Mouse (Mus musculus) right cerebral cortex, adult 2 months (tissue): Measurements from ENCODE around the gene Mtmr2.

Experiments used
- DNase-seq, 2 experiments: peaks; one replicate each; pipeline ENCODE4 v3.0.0; 2021 to 2022; ENCODE audit warnings: low spot score in 2 of 2

Mtmr2 gene

DNA sequence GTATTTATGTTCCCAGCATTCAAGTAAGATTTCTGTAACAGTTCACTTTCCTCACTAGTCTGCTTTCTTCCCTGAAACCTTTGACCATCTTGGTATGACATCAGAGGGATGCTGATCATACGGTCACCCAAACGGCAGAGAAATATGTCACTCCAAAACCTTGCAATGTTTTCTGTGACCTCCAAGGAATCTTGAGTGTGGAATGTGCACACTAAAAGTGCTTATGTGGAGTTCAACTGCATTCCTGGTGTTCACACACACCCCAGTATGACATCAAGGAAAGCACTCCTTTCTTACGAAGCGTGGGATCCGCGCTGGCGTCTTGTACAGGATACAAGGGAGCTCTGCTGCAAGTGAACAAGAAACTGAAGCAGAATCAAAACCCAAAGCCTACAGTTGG, 58.6 kb downstream of the Mtmr2 start:
- DNase-seq, result no peak

DNA sequence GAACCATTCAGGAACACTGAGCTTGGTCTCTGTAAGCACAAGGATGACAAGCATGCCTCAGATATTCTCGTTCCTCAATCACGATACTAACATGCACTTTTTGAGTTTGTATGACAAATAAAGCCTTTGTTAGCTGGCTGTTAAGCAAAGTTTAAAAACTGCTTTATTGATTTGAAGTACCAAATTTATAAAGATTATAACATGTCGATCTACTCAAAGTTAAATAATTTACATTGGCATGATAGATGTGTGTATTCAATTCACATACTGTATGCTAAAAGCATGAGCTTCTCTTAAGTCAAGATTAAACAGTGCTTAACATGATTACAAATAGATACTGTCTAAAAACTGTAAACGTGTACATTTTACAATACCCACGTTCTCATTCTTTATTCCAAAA, 59.4 kb downstream of the Mtmr2 start:
- DNase-seq, result no peak

DNA sequence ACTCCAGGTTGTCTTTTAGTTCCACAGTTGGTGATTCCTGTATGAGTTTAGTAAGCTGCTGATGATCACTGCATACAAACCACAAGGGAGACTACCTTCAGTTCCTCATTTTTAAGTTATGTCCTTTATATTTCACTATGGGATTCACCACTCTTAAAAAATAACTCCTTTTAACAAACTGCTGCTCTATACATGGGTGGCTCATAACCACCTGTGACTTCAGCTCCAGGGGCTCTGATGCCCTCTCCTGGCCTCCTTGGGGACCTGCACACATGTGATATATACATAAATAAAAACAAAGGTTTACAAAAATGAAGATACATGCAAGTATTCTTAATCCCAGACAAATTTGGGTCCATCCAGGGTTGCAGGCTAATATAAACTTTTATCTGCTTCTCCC, 61.7 kb downstream of the Mtmr2 start:
- DNase-seq, result no peak

DNA sequence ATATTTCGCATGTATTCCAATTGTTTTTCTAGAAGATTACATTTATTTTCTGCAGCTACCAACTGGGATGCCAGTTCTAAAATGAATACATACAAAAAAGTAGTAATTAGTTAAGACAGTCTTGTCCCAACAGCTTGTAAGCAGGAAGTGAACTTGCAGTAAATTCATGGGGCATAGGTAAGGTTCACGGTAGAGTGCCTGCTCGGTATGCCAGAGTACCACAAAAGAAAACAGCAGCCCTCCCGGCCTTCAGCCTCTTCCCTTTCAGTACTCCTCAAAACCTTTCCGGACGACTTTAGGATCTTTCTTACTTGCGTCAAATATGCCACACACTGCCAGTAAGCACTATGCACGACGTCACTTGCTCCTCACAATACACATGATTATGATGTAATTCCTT, 70.2 kb downstream of the Mtmr2 start:
- no peak for DNase-seq

DNA sequence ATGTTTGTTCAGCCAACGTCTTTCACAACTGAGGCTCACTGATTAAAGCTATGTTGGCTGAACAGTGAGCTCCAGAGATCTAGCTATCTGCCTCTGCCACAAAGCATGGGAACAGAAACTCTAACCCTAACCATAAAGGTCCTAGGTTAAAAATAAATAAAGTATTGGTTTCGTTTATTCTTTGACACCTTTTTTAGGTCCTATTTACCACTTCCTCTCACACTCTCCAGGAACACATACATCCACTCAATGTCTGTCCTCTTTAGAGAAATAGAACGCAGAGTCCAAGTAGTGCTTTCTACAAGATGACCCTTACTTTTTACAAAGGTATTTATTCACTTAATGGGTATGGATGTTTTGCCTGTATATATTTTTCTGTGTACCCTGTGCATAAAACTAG, 72.6 kb downstream of the Mtmr2 start:
- DNase-seq, result no peak

DNA sequence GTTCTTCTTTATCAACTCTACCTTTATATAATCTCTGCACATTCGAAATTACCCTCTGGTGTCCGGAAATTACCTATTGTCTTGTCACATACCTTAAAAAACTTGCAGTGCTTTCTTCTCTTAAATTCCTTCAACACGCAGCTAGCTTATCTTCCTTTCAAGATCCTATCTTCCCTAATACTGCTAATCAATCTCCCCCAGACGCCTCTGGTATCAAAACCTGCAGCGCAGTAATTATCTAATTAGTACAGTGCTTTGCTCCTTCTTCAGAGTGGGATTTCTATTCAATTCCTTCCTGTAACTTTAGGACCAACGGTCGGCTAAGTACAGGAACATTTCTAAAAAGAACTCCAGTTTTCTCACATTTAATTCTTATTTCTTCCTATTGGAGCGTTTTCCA, 77.7 kb downstream of the Mtmr2 start:
- DNase-seq, result no peak

DNA sequence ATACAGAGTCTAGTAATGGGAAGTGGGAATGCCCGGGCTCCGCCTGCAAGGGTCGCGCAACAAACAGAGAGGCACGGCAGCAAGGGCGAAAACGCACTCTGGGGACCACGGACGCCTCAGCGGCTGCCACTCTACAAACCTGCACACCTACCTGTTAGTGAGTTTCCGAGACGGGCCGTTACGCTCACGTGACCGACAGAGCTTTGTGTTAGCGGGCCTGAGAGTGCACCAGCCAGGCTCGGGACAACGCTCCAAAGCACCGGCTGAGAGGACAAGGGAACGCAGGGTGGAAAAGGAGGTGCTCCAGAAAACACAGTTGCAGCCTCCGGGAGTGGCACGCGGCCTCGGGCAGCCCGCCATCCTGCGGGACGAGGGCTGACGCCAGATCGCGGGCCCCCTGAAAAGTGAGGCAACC, 78.2 kb downstream of the Mtmr2 start:
- DNase-seq, result peak; percentile 61 to 71

DNA sequence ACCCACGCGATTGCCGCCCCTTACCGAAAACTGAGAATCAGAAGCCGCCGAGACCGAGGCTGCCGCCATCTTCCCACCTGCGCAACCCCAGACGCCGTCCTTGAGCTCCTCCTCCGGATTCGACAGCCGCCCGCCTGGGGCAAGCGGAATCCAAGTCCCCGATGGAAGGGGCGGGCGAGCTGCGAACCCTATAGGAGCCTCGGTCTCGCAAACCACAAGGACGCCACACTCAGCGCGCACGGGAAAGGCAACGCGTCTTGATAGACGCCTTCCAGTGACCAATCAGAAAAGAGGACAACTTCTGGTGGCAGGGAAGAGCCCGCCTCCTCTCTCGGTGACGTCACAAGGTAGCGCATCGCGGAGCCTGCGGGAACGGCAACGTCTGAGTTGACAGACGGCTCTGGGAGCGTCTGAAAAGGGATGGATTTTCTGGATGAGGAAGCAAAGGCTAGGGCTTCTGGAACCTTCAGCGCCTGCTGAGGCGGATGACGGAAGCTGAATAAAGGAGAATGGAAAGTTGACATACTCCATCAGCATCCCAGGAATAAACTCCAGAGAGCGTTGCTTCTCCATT, 78.7 kb downstream of the Mtmr2 start, which contains the start of gene Cep57:
Cep57 (minus strand) TSS at position 276 of the 574 bp plus-strand sequence.
- DNase-seq, result peak; percentile 96 to 98

DNA sequence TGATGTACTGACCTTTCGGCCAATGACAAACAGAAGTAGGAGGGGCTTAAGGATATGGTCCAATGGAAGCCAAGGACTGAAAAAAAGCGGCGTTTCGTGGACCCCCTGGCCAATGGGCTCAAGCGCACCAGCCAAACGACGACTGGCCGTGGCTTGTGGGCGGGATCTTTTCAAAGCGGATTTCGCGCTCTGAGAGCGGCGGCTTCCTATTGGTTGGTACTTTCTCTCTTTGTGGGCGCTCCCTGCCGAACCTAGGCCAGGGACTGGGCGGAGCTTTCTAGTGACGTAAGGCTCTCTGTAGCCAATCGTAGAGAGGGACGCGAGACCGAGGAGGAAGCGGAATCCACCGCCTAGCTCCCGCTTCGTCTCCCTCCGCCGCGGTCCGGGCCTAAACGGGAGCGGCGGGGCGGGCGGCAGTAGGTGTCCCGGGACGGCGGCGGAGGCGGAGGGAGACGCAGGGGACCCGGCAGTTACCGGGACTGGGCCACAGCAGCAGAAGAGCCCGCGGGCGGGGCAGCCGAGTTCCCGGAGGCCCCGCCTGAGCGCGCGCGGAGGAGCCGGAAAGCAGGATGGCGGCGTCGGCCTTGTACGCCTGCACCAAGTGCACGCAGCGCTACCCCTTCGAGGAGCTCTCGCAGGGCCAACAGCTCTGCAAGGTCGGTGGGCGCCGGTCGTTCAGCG, 79.3 kb downstream of the Mtmr2 start, which contains the start of gene Fam76b:
Fam76b (plus strand) TSS at position 311 of the 681 bp plus-strand sequence.
- peak; percentile 100 for DNase-seq

DNA sequence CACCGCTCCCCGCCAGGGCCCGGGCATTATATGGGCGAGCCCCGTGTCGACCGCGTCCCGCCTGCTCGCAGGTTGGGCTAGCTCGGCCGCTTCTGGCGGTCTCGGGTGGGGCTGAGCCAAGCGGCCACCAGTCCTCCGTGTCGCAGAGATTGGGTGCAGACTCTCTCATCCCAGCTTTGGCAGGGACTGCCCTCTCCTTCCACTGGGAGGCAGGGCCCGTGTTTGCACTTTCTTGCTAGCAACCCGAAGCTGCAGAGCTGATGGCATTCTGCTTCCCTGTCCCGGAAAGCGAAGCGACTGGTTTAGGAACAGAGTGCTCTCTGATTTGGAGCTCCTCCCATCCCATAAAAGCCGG, 79.9 kb downstream of the Mtmr2 start:
- no peak for DNase-seq

DNA sequence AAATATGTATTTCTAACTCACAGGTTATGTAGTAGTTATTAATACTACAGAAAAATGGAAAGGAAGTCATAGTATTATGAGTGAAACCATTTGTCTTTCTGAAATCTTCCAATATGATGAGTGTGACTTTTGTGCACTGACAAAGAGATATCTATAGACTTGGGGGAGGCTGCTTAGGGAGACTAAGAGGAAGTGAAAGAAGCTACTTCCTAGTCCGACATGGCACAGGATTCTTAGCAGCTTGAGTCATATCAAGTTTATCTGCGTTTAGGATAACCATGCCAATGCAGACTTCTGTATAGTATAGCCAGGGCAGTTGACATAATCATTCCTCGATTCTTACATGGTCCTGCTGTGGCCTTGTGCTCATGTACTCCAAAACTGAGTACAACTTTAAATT, 87.0 kb downstream of the Mtmr2 start:
- no peak for DNase-seq

DNA sequence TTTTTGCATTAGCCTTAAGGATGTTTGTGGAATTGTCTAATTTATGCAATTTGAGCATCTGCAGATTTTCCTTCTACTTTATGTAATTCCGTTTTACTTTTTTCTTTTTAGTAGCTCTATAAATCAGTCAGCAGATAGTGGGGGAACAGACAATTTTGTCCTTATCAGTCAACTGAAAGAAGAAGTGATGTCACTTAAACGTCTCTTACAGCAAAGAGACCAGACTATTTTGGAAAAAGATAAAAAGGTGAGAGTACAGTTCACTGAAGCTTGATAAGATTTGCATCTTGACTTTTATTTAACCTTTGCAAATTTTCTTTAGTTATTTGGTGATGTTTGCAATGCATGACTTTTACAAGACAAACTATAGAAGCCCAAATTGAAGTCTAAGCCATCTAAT, 88.5 kb downstream of the Mtmr2 start:
- DNase-seq, result no peak

DNA sequence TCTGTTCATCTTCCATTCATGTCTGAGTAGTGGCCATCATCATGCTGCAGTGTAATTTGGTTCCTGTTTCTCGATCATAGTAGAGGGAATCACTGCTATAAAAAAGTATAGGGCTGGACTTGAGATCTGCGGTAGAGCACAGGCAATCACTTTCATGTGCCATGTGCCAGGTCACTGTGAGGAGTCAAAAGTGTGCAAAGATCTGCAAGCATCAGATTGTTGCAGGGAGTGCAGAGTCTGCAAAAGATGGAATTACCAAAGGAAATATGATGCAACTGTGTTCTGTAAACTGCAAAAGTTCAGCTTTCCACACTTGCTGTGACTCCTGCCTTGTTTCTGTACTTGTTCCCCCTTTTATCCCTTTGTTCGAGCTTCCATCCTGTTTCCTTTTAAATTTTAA, 99.4 kb downstream of the Mtmr2 start:
- DNase-seq, result no peak

DNA sequence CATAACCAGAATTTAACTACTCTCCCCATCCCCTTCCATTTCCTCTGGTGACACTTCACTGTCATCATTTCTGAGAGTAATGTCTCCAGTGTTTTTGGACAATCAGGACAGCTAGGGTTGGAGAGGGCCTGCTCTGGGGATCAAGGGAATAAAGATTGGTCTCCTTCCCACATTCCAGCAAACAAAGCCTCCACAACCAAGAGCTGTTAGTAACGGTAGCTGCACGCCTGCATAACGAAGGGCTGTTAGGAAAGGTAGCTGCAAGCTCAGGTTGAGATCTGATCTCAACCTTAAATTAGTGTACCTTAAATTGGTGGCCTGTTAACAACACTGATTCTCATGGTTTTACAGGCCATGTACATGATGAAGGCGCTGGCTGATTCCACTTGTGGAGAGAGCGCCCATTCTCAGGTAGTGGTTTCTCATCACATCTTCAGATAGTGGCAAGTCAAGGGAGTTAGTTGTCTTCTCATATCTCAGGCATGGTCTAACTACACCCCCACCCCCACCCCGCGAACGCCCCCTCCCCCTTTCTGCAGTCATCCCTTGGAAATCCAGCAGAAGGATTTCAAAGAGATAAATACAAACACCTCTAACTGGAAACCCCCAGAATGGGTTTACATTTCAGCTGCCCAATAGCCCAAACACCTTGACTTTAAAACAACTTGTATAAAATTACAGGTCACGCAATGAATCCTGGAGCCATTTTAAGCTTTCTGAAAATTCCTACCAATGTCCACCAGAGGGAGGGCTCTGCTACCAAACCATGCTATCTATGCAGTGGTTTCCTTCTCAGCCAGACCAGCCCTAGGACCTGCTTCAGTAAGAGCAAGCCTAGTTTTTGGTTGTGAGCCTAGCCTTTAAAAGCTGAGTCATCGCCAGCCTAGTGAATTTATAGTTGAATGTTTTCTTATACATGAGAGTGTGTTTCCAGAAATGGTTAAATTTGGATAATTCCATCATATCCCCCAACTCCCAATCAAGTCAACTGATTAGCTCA, 100.6 kb downstream of the Mtmr2 start:
- DNase-seq, result peak; percentile 39 to 43

DNA sequence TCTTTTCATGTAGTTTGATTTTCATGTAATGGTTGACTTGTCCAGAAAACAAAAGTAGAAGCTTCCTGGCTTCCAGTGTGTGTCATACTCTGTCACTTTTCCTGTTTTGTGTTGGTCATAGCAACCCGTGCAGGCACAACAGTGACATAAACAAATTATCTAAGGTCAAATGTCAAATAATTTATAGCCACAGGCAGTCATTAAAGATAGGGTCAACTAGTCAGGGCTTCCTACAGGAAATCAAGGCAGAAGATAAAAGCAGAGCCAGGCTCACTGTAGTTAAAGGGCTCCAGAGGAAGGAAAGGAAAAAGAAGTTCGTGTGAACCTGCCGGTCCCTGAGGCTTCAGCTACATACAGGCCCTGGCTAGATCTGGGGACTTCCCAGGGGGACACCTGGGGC, 105.7 kb downstream of the Mtmr2 start:
- DNase-seq, result no peak
